Mouse (Mus musculus) cerebellum, postnatal 25 days (tissue): ENCODE data around the gene Lbx2.

ENCODE experiments used
- DNase-seq, 2 experiments: peaks; one replicate each; pipeline ENCODE4 v3.0.0; 2021; ENCODE audit warnings: mixed read lengths in 2 of 2

Lbx2 gene

DNA sequence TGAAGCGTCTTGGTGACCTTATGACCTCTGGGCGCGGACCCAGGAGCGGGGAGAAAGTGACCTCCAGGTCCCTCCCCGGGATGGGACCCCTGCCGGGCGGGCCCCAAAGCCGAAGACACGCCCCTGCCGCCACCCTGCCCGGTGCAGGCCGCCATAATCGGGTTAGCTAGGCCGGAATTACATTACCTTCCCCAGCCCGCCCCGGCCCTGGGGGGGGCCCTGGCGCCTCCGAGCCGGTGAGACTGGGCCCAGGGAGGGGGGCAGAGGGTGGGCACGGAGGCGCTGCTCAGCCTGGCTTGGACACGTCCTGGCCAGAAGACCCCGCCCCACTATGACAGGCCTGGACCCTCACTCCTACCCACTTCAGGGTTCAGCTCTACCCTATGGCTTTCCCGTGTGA lies 14.9 kb upstream of the Lbx2 start:
- DNase-seq, result peak in 1 of 2 experiments; percentile 25

DNA sequence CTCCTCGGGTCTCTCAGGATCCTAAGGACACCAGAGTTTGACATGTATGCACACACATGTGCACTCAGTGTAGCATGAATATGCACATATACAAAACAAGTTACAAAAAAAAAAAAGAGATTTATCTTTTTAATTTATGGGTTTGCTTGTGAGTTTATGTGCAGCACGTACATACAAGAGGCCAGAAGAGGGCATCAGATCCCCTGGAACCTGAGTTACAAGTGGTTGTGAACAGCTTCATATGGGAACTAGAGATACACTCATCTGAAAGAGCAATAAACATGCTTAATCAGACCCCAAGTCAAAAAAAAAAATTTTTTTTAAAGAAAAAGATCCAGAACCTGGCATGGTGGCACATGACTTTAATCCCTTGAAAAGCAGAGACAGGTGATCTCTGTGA lies 11.2 kb upstream of the Lbx2 start:
- no peak for DNase-seq

DNA sequence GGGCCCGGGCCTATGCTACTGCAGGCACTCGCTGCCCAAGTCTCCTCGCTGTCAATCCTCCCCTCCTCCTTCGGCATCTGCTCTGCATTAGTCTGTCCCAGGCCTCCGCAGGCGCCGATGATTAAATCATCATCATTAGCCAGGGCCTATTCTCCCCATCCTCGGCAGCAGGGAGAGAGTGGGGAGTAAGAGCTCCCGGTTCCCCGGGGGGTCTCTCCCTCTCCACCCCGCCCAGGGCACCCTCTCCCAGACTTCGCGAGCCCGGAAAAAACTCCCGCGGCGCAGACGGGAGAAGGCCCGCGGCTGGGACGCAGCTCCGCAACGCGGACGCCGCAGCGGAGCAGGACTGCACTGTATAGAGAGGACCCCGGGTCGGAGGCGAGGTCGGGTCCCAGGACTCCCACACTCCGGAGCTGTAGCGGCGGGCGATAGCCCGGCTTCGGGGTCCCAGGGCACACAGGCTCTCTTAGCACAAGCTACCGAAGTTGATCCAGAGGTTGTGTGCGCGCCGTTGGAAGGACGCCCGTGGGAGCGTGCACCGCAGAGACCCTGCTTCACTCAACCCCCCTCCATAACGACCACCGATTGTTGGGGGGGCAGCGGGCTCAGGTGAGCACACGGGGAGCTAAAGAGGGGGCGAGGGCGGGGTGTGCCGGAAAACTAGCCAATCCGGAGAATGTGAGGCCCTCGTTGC lies 8.4 kb upstream of the Lbx2 start, which contains the start of gene Pcgf1:
Pcgf1 (plus strand) TSS at position 240 of the 694 bp plus-strand sequence.
- peak in 1 of 2 experiments; percentile 69 for DNase-seq

DNA sequence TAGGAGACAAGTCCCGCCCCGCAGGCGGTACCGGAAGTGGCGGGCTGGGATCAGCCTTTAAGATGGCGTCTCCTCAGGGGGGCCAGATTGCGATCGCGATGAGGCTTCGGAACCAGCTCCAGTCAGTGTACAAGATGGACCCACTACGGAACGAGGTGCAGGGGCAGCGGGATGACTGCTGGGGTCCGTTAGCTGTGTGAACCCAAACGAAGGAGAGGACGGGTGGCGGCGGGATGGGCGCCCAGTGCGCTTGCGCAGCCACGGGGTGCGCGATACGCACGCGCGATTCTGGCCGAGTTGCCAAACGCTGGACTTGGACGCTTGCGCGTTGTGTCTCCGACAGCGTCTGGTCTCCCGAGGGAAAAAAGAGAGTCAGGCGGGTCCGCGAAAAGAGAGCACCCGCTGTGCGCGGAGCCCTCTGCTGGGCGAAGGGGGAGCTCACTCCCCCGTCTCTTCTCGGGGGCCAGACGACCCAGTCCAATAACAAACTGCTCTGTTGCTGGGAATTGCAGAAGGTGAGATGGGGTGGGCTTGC lies 7.8 kb upstream of the Lbx2 start:
- peak; percentile 100 for DNase-seq

DNA sequence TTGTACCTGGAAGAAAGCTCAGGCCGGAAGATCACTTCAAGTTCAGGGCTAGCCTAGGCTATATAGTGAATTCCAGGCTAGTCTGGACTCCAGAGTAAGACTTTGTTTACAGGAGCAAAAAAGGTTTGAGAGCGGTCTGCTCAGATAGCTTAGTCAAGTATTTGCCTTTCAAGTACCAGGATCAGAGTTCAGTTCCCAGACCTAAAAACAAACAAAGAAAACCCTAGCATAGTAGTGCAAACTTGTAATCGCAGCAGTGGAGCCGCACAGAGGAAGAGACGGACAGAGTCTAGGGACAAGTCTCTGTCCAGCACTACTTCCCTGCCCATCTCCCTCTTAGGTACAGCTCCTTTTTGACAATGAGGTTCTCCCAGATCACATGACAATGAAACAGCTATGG lies 6.0 kb upstream of the Lbx2 start:
- DNase-seq, result no peak

DNA sequence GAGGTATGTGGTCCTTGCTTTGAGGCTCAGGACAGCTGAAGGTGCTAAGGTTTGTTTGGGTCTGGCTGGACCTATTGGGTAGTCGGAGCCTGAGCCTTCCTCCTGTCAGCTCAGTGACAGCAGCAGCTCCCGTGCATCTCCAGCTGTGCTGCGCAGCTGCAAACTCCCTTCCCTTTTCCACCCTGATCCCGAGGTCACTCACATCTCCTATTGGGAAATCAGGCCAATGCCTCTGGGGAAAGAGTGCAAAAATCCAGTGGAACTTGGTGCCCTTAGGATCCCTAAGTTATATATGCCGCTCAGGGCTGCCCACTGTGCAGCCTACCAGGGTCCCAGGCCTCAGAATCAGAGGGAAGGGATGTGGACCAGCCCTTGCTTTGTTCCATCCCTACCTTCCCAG lies 2.7 kb upstream of the Lbx2 start:
- DNase-seq, result no peak

DNA sequence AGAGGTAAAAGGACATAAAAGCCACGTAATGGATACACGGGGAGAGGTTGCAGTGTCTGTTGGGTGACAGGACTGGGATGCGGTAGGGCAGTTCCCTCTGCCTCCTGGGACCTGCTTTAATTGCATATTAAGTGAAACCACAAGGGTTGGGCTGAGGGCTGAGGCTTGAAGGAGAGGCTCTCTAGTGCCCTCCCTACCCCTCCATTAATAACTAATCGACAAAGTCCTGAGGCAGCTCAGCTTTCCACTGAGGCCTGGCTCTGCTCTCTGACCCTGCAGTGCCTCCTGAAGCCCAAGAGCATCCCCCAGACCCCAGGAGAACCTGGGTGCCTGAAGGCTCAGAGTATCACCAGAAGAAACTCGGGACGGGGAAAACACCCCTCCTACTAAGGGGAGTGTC lies 1.7 kb upstream of the Lbx2 start:
- no peak for DNase-seq

DNA sequence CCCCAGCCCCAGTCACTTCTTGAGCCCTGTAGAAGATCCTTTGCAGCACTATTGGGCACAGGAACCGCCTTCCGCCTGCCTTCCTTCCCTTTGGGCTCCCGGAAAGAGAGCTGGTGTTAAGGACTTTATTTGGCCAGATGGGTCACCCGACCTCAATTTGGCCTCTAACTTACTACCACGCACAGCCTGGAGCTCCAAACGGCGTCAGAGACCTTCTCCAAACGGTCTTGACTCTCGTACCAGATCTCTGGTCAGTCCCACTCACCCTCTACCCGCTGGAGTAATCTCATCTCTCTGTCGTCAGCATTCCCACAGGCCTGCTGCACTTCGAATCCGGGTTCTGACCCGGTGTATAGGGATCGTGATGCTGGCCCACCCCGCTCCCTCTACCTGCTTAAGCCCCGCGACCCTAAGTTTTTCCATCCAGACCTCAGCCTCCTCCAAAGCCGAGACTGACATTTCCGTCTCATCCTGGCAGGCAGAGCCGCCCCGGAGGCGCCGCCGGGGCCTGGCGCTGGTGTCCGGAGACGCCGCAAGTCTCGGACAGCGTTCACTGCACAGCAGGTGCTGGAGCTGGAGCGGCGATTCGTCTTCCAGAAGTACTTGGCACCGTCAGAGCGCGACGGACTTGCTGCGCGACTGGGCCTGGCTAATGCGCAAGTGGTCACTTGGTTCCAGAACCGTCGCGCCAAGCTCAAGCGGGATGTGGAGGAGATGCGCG lies 1.2 kb downstream of the Lbx2 start:
- peak in 1 of 2 experiments; percentile 29 for DNase-seq

DNA sequence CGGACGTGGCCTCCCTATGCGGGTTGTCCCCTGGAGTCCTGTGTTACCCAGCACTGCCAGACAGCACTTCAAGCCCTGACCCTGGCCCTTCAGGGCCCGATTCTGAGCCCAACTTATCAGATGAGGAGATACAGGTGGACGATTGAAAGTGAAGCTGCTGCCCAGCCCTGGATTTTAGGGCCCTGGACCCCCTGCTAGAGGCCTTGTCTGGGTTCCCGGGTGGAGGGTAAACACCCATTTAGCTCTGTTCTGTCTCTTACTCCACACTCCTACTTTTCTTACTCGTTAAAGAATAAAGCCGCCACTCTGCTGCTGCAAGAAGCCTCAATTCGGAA lies 1.7 kb downstream of the Lbx2 start:
- DNase-seq, result no peak

DNA sequence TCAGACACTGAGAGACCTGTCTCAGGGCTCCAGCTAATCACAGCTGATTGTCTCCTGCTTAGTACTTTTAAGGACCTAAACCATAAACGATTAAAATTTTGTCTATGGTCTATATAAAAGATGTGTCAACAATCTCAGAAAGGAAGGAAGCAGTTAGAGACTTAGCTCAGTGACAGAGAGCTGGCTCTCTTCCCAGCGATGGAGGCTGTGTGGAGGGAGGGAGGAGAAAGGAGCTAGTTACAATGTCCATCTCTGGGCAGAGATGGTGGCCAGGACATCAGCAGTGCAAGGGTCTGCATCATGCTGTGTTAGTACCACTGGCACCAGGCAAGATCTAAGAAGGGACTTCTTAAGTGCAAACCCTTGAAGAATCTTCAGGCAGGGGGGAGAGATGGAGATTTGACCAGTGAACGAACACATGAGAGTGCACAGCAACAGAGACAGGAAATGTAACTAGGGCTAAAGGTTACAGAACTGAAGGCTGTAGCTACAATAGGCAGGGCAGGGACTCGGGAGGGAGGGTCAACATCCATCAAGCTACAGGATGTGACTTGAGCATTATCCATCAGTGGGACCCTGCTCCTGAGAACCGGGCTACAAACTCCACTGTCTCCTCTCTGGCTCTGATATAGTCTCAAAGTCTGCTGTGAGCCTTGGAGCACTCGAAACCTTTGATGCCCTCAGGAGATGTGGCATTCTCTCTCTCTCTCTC lies 6.4 kb downstream of the Lbx2 start:
- no peak for DNase-seq

DNA sequence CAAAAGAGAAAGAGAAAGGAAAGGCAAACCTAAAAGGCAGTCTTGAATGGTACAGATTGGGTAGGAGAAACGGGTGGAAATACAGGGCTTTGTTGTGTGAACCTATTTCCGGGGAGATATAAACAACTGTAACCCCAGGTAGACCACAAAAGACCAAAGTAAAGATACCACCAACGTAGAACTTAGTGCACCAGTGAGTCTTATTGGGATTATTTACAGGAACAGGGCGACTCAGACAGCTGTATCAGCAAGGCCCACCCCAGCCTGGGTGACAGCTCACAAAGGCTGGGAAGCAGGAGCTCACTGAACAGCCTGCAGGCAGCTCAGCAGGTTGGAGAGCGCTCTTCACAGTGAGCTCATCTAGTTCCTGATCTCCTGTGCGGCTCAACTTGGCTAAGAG lies 9.8 kb downstream of the Lbx2 start:
- DNase-seq, result no peak

DNA sequence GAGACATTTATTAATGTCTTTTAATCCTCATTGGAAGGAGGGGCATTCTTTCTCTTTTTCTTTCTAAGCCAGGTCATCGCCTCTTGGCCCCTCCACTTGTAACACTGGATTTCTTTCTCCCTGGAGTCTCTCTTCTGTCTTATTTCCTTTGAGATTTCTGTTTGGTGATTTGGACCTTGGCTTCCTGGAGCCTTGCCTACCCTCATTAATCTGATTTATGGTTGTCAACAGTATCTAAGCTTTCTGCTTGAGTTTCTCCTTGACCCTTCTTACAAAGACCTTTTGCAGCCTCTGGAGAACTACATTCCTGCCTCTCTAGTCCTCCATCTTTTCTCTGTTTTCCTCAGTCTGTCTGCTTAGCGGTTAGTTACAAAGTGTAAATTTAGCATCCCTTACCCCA lies 12.2 kb downstream of the Lbx2 start:
- DNase-seq, result no peak

DNA sequence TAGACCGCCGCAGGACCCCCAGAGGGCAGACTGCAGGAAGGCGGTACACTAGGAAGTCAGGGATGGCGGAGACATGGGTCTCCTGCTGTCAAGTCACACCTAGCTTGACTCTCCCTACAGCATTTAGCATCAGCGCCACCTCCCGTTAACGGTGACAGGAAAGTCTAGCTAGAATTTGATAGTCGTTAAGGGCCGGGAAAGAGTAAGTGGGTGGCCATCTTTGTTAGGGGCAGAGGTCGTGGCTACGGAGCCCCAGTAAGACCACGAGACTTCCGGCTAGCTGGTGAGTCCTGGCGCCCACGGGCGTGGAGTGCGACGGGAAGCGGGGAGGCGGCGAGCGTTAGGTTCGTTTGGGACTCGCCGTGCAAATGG lies 15.1 kb downstream of the Lbx2 start, which contains the start of the genes Ccdc142 and Gm42688:
Ccdc142 (plus strand) TSS at position 286 of the 372 bp plus-strand sequence.
Gm42688 (plus strand) TSS at position 302 of the 372 bp plus-strand sequence.
- peak; percentile 90 to 93 for DNase-seq

DNA sequence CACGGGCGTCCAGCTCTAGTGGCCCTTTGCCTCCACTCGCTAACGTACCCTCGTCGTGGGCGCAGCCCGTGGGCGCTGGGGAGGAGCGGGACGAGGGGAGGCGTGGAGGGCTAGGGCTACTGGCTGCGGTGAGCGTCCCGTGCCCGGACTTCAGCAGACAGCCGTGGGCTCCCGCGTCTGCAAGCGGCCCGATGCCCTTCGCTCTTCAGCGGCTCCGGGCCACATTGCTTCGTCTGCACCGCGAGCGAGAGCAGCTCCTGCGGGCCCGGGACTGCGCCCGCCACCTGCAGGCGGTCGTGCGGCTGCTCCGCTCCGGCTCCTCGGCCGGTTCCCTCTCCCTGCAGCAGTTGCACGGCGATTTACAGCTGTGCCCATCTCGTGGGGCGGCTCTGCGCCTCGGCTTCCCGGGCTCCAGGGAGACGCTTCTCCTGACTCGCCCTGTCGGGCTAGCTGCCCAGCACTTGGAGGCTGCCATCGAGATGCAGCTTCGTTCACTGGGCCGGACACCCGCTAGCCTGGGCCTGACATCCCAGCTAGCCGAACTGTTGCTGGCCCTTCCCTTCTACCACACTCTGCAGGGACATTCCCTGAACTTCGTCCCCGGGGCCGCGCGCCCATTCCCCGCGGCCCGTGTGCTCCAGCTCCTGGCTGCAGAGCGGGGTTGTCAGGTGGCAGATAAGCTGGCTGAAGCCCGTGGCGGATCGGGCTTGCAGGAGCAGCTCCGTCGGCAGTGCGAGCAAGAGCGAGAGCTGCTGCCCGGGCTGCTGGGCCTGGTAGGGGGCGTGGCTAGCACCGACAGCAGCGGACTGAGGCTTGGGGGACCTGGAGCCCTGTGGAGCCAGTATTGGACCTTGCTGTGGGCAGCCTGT lies 15.8 kb downstream of the Lbx2 start:
- DNase-seq, result peak in 1 of 2 experiments; percentile 72

DNA sequence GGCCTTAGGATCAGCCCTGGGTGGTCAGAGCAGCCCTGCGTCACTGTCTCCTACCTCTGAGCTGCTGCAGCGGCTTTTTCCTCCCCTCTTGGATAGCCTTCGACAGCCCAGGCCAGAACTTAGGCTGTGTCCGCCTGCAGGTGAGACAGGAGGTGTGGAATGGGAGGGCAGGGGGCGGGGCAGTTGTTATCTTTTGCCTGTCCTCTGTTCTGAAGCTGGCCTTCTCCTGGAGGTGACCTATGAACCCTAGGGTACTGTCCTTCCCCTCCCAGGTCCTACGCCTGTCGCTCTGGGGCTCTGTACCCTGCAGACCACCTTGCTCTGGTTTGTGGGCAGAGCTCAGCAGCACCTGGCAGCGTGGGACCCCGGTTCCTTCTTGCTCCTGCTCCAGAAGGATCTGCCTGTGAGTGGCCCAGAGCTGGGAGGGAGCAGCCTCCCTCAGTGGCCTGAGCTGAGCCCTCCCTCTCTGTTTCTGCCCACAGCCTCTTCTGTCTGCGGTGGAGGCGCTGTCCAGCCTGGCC lies 17.0 kb downstream of the Lbx2 start:
- no peak for DNase-seq

DNA sequence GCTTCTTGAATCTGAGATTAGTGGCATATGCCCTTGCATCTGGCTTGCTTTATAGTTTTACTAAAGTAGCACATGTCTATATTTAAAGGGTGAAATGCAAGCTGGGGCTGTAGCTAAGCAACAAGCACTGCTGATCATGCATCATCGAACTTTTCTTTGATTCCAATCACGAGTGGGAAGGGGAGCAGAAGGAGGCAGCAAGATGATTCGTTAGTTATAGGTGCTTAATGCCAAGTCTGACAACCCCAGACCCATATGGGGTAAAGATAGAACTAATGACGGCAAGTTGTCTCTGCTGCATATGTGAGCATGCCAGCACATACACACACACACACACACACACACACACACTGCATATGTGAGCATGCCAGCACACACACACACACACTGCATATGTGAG lies 18.0 kb downstream of the Lbx2 start:
- no peak for DNase-seq

DNA sequence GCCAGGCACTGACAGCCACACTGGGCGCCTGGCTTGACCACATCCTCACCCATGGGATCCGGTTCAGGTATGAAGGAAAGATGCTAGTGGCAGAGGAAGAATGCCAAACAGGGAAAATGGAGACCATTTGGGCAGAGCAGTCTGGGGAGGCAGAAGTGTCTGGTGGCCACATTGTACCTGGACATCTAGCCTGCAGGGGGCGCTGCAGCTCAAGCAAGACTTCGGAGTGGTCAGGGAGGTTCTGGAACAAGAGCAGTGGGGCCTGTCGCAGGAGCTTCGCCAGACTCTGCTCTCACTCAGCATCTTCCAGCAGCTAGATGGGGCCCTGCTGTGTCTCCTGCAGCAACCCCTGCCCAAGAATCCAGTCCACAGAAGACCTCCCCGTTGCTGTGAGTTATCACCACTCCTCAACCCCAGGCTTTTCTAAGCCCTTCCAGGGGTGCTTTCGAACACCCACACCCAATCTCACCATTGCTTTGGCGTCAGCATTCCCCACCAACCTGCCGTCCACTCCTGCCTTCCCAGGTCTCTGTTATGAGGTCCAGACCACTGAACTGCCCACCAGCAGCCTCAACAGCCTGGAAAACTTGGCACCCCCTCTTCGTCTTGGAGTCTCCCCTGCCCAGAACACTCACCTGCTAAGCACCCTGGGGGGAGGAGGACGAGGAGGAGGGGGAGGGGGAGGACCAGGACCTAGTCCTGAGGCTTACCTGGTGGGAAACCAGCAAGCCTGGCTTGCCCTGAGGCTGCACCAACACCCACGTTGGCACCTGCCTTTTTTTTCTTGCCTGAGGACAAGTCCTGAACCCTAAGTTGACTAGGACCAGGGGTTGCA lies 21.6 kb downstream of the Lbx2 start:
- DNase-seq, result peak; percentile 73 to 85

DNA sequence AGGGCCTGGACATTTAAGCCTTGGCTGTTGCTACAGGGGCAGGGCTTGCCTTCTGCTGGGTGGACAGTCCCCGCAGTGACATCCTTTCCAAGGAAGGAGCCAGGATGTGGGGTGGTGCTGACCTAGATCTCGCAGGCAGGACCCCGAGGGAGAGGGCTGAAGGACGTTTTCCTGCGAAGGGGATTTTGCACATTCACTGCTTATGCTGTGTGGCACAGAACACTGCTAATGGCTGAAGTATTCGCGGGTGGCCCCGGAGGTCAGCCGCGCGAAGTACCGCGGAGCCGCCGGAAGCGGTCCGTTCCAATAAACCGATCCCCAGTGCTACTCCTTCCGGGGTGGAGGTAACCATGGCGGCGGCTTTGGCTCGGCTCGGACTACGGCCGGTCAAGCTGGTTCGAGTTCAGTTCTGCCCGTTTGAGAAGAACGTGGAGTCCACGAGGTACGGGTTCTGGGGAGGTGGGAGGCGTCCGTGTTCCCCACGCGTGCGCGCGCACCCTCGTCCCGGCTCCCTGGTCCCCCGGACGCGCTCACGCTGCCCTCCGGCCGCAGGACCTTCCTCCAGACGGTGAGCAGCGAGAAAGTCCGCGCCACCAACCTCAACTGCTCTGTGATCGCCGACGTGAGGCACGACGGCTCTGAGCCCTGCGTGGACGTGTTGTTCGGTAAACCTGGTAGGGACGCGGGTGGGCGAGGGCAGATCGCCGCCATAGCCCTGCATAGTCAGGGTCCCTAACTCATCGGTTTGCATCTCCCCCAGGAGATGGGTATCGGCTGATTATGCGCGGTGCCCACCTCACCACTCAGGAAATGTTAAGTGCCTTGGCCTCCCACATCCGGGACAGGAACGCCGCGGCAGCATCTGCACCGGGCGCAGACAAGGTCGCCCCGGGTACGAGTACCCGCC lies 22.8 kb downstream of the Lbx2 start, which contains the start of gene Mrpl53:
Mrpl53 (plus strand) TSS at position 279 of the 907 bp plus-strand sequence.
- DNase-seq, result peak; percentile 90

DNA sequence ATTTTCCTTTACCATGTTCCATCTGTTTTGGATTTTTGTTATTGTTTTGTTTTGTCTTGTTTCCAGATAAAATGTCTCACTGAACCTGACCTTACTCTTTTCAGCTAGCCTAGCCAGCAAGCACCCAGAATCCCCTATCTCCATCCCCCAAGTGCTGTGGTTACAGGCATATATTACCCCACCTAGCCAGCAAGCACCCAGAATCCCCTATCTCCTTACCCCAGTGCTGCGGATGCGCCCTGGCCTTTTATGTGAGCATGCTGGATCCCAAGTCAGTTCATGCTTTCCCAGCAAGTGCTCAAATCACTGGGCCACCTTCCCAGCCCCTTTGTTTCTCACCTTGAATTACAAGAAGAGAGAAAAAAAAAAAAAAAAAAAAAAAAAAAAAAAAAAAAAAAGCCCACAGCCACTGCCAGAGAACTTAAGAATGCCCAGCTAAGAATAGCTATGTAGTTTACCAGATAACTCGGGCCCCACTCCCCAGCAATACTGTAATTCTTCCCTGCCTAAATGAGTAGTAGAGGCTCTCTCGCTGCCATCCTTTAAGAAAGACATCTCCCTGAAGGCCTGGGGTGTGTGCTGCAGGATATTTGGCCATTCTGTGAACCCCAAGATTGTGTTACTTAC lies 25.5 kb downstream of the Lbx2 start:
- no peak for DNase-seq
